Mouse (Mus musculus): ENCODE measurements around the gene Cyp2j8. TPM values are rescaled to one million over a fixed set of nuclear protein-coding genes. Genes with fewer than 3 reads are reported as not detected.
A peak's percentile ranks its signal among the peaks of the same experiment; 100 is the strongest.

Gene Cyp2j8
- polyA plus RNA-seq (2015; fragmentation: Nextera tagmentation; extraction: Ambion mirVana): not detected in 2 replicates

DNA sequence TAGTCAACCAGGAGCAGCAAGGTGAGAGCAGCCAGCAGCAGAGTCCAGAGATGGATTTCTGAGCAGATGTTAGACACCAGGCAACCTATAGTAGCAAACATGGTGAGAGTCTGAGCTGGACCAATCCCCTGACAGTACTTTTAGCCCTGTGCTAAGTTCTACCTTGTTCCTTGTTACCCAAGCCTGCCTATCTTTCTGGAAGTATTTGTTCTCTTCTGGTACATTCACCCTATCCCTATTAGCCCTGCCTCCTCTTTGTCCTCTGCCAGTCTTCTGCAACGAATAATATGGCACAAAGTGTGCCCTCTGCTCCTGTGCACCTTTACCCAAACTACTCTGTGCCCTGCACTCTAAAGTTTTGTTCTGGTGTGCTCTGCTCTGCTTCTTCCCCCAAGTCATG is at the start of gene Cyp2j8:
Gene Cyp2j8, minus strand, starts transcription at position 101 of the 400 bp plus-strand sequence.
- TF ChIP-seq CTCF (IDR thresholded peaks at IDR 0.05; ENCODE audit: low read depth) (no peak), EP300 (IDR thresholded peaks at IDR 0.05; ENCODE audit: low read depth) (no peak)
- DNase-seq (no peak), ATAC-seq (no peak)
- H3K4me3 ChIP-seq (ENCODE audit: low read depth, low read length): no peak within 1 kb of the TSS
- no peak within 1 kb of the TSS for H3K9ac ChIP-seq (replicated peaks)
- no peaks in the 10 kb centered on the region for H3K4me1 ChIP-seq (ENCODE audit: insufficient read depth)
- no peaks in the 10 kb centered on the region for H3K9me3 ChIP-seq (ENCODE audit: low read length)
- H3K36me3 ChIP-seq (replicated peaks; ENCODE audit: insufficient read depth, low read length): no peaks in the 10 kb centered on the region
- 63% methylated on average over 1 of the region's 1 CpGs for WGBS (ENCODE audit: insufficient replicate concordance)
- H3K4me2 ChIP-seq (ENCODE audit: low read depth, low read length): no peak within 1 kb of the TSS
- no peak within 1 kb of the TSS for H3K27ac ChIP-seq (ENCODE audit: low read depth)
- no peaks in the 10 kb centered on the region for H3K27me3 ChIP-seq (ENCODE audit: insufficient read depth, low read length)

DNA sequence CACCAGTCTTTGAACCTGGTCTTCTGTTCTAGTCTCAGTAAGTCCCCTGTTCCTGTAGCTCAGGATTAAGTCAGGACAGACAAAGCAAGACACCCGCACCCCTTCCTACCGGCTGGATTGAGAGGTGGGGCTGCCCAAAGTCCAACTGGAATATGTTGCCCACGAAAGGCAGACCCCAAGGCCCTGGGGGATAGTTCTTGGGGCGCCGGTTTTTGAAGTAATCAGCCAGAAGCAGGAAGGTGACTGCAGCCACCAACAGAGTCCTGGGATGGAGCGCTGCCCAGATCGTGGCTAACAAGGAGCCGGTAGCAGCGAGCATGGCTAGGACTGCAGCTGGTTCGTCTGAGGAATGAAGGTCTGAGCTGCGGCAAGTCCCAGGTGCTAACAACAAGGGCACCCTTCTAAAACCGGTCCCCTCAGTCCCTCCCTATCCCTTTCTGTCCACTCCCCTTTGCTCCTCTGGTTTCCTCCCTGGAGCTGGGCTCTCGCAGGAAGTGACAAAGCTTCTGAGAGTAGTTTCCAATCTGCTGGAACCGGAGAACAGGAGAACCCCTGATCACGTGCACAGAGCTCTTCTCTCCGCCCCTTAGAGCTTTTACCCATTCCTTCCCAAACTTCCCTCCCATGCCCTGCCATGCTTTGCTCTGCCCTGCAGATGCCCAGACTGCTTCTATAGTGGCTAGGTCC is 46.1 kb upstream of the Cyp2j8 start, which contains the start of gene Cyp2j6:
Gene Cyp2j6, minus strand, starts transcription at position 529 of the 687 bp plus-strand sequence.
- no peaks in the 10 kb centered on the region for H3K27me3 ChIP-seq (ENCODE audit: insufficient read depth, low read length)
- H3K4me1 ChIP-seq (ENCODE audit: insufficient read depth): no peaks in the 10 kb centered on the region
- WGBS (ENCODE audit: insufficient replicate concordance): 3% methylated on average over 16 of the region's 16 CpGs
- H3K27ac ChIP-seq (ENCODE audit: low read depth): peak within 1 kb of the TSS; percentile 64; the same call in 1 of the 2 replicates
- TF ChIP-seq EP300 (IDR thresholded peaks at IDR 0.05; ENCODE audit: low read depth): no peak
- TF ChIP-seq CTCF (IDR thresholded peaks at IDR 0.05; ENCODE audit: low read depth): no peak
- no peaks in the 10 kb centered on the region for H3K36me3 ChIP-seq (replicated peaks; ENCODE audit: insufficient read depth, low read length)
- H3K4me2 ChIP-seq (ENCODE audit: low read depth, low read length): peak within 1 kb of the TSS; percentile 67
- peak within 1 kb of the TSS; percentile 68 for H3K9ac ChIP-seq (replicated peaks)
- DNase-seq (peak; percentile 38), ATAC-seq (peak; percentile 96)
- no peaks in the 10 kb centered on the region for H3K9me3 ChIP-seq (ENCODE audit: low read length)
- peak within 1 kb of the TSS; percentile 61 for H3K4me3 ChIP-seq (ENCODE audit: low read depth, low read length)

DNA sequence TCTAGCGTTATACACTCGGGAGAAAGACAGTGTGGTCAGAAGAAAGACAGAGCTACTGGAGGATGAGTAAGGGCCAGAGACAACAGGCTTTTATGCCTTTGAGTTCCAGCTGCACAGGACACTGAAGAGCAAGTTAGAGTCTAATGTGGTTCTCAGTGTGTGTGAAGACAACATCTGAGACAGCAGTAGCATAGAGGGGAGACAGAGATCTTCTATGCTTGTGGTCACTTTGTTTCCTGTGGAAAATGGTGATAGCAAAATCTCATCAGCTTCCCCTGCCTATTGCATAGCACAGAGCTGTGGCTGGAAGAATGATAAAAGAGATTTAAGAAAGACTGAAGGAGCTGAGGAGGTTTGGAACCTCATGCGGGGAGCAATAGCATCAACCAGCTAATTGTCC is 44.4 kb upstream of the Cyp2j8 start:
- H3K27ac ChIP-seq (ENCODE audit: low read depth): no peak overlapping the region
- no peak overlapping the region for H3K4me2 ChIP-seq (ENCODE audit: low read depth, low read length)
- no peaks in the 10 kb centered on the region for H3K9me3 ChIP-seq (ENCODE audit: low read length)
- no peak overlapping the region for H3K4me3 ChIP-seq (ENCODE audit: low read depth, low read length)
- 63% methylated on average over 3 of the region's 3 CpGs for WGBS (ENCODE audit: insufficient replicate concordance)
- ATAC-seq: no peak
- H3K9ac ChIP-seq (replicated peaks): no peak overlapping the region
- no peak for DNase-seq
- H3K27me3 ChIP-seq (ENCODE audit: insufficient read depth, low read length): no peaks in the 10 kb centered on the region
- no peaks in the 10 kb centered on the region for H3K36me3 ChIP-seq (replicated peaks; ENCODE audit: insufficient read depth, low read length)
- H3K4me1 ChIP-seq (ENCODE audit: insufficient read depth): no peaks in the 10 kb centered on the region
- TF ChIP-seq CTCF (IDR thresholded peaks at IDR 0.05; ENCODE audit: low read depth): no peak
- TF ChIP-seq EP300 (IDR thresholded peaks at IDR 0.05; ENCODE audit: low read depth): no peak

DNA sequence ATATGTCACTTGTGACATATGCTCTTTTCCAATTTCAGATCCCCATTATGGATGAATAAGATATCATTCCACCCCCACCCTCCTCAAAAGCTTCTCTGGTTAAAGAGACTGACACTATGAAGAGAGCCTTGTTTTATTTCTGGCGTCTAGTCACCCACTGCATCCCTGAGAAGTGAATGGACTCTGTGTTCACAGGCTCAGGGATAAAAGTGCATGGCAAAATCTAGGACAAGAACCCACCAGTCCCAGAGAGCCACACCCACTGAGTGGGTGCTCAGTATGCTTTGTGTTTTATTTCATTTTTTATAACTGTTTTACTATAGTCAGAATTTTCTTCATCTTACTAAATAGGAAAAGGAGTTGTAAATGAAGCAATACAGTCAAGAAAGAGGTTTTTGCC is 38.8 kb upstream of the Cyp2j8 start:
- H3K4me2 ChIP-seq (ENCODE audit: low read depth, low read length): no peak overlapping the region
- H3K27me3 ChIP-seq (ENCODE audit: insufficient read depth, low read length): no peaks in the 10 kb centered on the region
- TF ChIP-seq CTCF (IDR thresholded peaks at IDR 0.05; ENCODE audit: low read depth) (no peak), EP300 (IDR thresholded peaks at IDR 0.05; ENCODE audit: low read depth) (no peak)
- H3K4me3 ChIP-seq (ENCODE audit: low read depth, low read length): no peak overlapping the region
- 80% methylated on average over 1 of the region's 1 CpGs for WGBS (ENCODE audit: insufficient replicate concordance)
- DNase-seq (no peak), ATAC-seq (no peak)
- no peak overlapping the region for H3K27ac ChIP-seq (ENCODE audit: low read depth)
- H3K9ac ChIP-seq (replicated peaks): no peak overlapping the region
- H3K9me3 ChIP-seq (ENCODE audit: low read length): no peaks in the 10 kb centered on the region
- no peaks in the 10 kb centered on the region for H3K36me3 ChIP-seq (replicated peaks; ENCODE audit: insufficient read depth, low read length)
- no peaks in the 10 kb centered on the region for H3K4me1 ChIP-seq (ENCODE audit: insufficient read depth)

DNA sequence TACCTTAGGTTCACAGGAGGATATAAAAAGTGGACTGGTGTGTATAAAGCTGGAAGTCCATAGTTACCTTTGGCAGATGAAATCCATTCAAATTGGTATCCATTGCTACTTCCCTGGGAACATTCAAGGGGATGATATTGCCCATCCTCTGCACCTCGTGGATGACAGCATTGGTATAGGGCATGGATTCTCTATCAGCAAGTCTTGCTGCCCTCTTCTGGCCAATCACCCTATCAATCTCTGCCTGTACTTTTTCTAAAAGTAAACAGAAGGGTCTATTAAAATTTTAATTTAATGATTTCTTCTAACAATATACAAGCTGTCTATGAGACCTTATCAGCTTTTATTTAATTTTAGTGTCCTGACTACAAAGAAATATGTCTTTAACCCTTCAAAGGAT is 18.6 kb upstream of the Cyp2j8 start:
- H3K27me3 ChIP-seq (ENCODE audit: insufficient read depth, low read length): no peaks in the 10 kb centered on the region
- DNase-seq (no peak), ATAC-seq (no peak)
- H3K4me1 ChIP-seq (ENCODE audit: insufficient read depth): no peaks in the 10 kb centered on the region
- no peaks in the 10 kb centered on the region for H3K36me3 ChIP-seq (replicated peaks; ENCODE audit: insufficient read depth, low read length)
- 25% methylated on average over 1 of the region's 1 CpGs for WGBS (ENCODE audit: insufficient replicate concordance)
- no peak overlapping the region for H3K4me3 ChIP-seq (ENCODE audit: low read depth, low read length)
- no peak for TF ChIP-seq EP300 (IDR thresholded peaks at IDR 0.05; ENCODE audit: low read depth)
- 0 out of 2 replicates have a peak, but pooled peaks have one; percentile 4 for TF ChIP-seq CTCF (IDR thresholded peaks at IDR 0.05; ENCODE audit: low read depth)
- no peaks in the 10 kb centered on the region for H3K9me3 ChIP-seq (ENCODE audit: low read length)
- no peak overlapping the region for H3K4me2 ChIP-seq (ENCODE audit: low read depth, low read length)
- no peak overlapping the region for H3K9ac ChIP-seq (replicated peaks)
- no peak overlapping the region for H3K27ac ChIP-seq (ENCODE audit: low read depth)

DNA sequence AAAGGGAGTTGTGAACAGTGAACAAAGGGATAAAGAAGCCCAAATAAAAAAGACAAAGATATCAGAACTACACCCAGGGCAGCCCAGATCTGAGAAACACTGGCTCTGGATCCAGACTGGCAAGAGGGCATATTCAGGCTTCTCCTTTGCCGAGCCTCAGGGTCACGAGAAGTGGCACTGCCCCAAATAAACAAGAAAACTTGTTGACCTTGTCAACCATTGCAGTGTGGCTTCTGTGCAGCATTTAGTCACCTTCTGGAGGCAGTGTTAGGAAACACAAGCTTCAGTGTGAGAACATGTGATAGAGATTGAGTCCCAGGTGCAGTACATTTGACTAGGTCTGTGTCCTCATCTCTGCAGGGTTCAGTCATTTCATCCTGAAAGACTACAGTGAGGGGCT is 15.1 kb upstream of the Cyp2j8 start:
- Histone ChIP-seq H3K9me3 (ENCODE audit: low read length) (no peaks in the 10 kb centered on the region), H3K36me3 (replicated peaks; ENCODE audit: insufficient read depth, low read length) (no peaks in the 10 kb centered on the region), H3K27ac (ENCODE audit: low read depth) (no peak overlapping the region), H3K4me1 (ENCODE audit: insufficient read depth) (no peaks in the 10 kb centered on the region), H3K4me2 (ENCODE audit: low read depth, low read length) (no peak overlapping the region), H3K4me3 (ENCODE audit: low read depth, low read length) (no peak overlapping the region), H3K9ac (replicated peaks) (no peak overlapping the region), H3K27me3 (ENCODE audit: insufficient read depth, low read length) (no peaks in the 10 kb centered on the region)
- ATAC-seq (no peak), DNase-seq (no peak)
- TF ChIP-seq CTCF (IDR thresholded peaks at IDR 0.05; ENCODE audit: low read depth): no peak
- TF ChIP-seq EP300 (IDR thresholded peaks at IDR 0.05; ENCODE audit: low read depth): no peak
- 59% methylated on average over 2 of the region's 2 CpGs for WGBS (ENCODE audit: insufficient replicate concordance)
